Mouse (Mus musculus) intestine, postnatal 0 days (tissue): ENCODE measurements around the gene Katnal1. TPM values are rescaled to one million over a fixed set of nuclear protein-coding genes. Genes with fewer than 3 reads are reported as not detected.

Source experiments
- ATAC-seq: fragments of 200-750 bp; cut with Nextera tagmentation; 2 replicates; pipeline ENCODE4 v1.8.0; 2017; ENCODE audit warnings: mild to moderate bottlenecking, moderate TSS enrichment, moderate library complexity
- H3K27ac ChIP-seq: fragments of 300-500 bp; sonication (generic); 2 replicates; pipeline ENCODE4 v1.5.1; 2014; ENCODE audit warnings: mild to moderate bottlenecking, low read depth, low read length, moderate library complexity
- H3K27me3 ChIP-seq: fragments of 300-500 bp; sonication (generic); replicated peaks from 2 replicates; pipeline ENCODE4 v1.6.1; 2014; ENCODE audit warnings: low read length, mixed read lengths; ENCODE audit not compliant: control insufficient read depth, insufficient read depth
- H3K36me3 ChIP-seq: fragments of 300-500 bp; sonication (generic); 2 replicates; pipeline ENCODE4 v1.6.1; 2014; ENCODE audit warnings: mild to moderate bottlenecking, moderate library complexity; ENCODE audit not compliant: control insufficient read depth, insufficient read depth
- H3K4me1 ChIP-seq: fragments of 300-500 bp; sonication (generic); replicated peaks from 2 replicates; pipeline ENCODE4 v1.6.1; 2014; ENCODE audit warnings: antibody characterized with exemption, low read length, mixed read lengths; ENCODE audit not compliant: control insufficient read depth, insufficient read depth
- H3K4me2 ChIP-seq: fragments of 300-500 bp; sonication (generic); replicated peaks from 2 replicates; pipeline ENCODE4 v1.6.1; 2014; ENCODE audit warnings: low read depth, mild to moderate bottlenecking, moderate library complexity
- H3K4me3 ChIP-seq: fragments of 300-500 bp; sonication (generic); 2 replicates; pipeline ENCODE4 v1.5.1; 2014; ENCODE audit warnings: low read depth, low read length
- H3K9ac ChIP-seq: fragments of 300-500 bp; sonication (generic); 2 replicates; pipeline ENCODE4 v1.6.1; 2014; ENCODE audit warnings: mild to moderate bottlenecking, low read depth, low read length
- H3K9me3 ChIP-seq: fragments of 300-500 bp; sonication (generic); 2 replicates; pipeline ENCODE4 v1.6.1; 2016; ENCODE audit warnings: mixed run types; ENCODE audit not compliant: control insufficient read depth
- CTCF ChIP-seq: sonication (generic); IDR thresholded peaks from 2 replicates; pipeline ENCODE4 v1.5.1; 2016; ENCODE audit warnings: low read depth, mild to moderate bottlenecking, control low read depth, antibody characterized with exemption, moderate library complexity
- WGBS: fragments of 180-500 bp; shearing (Covaris S2); extraction: QIAGEN DNeasy Blood & Tissue Kit; methylation state at CpG from one replicate; pipeline ENCODE4 v1.1.7; 2014; 5-methylcytosine and 5-hydroxymethylcytosine counted together
- polyA plus RNA-seq: library from polyadenylated mRNA; unstranded; fragments of >200 nt; fragmentation: Nextera tagmentation; extraction: Ambion mirVana; gene quantifications from 2 replicates; pipeline ENCODE4 v1.2.1, GENCODE M21; 2015

The Katnal1 gene
- polyA plus RNA-seq, 1 experiment from 2014 or later = 2.7 TPM

DNA sequence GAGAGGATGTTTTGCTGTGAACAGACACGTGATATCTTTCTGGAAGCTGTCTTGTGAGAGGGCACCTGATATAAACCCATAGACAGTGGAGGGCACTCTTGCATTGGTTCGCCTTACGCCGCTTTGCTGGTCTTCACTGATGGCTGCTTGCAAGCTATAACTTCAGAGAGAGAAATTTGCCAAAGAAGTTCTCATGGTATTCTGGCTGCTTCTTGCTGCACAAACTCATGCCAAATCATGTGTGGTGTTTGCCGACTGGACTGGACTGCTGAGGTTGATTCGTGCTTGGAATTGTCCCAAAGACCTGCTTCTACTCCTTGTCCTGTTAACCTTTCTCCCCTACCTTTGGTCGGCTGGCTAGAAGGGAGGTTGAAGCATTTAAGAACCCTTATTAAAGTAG lies 29.8 kb downstream of the Katnal1 start:
- H3K4me3 ChIP-seq = no peak overlapping the region
- 91% methylated on average over 7 of the region's 7 CpGs for WGBS
- no peak overlapping the region for H3K27ac ChIP-seq
- no peak overlapping the region for H3K4me2 ChIP-seq
- ATAC-seq = no peak
- no peaks in the 10 kb centered on the region for H3K9me3 ChIP-seq
- peaks cover 8% of the 10 kb centered on the region; the same call in 1 of the 2 replicates for H3K36me3 ChIP-seq
- H3K27me3 ChIP-seq = no peaks in the 10 kb centered on the region
- H3K4me1 ChIP-seq = no peaks in the 10 kb centered on the region
- no peak for TF ChIP-seq CTCF
- no peak overlapping the region for H3K9ac ChIP-seq

DNA sequence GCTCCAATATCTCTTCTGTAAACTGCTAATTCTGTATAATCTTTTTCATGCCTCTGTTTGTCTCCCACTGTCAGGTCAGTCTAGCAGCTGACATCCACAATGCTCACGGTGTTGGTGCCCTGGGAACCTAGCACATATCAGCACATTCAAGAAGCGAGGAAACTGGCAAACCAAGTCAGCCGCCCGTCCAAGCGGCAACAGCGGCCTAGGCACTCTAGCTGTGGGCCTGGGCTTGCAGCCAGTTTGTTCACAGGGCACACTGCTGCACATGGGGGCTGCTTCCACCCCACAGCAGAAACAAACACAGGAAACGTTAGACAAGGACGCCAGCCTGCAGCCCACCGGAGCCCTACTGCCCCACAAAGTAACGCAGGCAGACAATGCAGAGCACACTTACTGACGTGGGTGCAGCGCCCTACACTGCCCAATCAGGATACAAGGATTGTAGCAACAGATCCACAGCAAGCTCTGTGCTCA lies 31.1 kb downstream of the Katnal1 start:
- Histone ChIP-seq H3K27ac (no peak overlapping the region), H3K4me1 (no peaks in the 10 kb centered on the region), H3K4me3 (no peak overlapping the region), H3K9ac (no peak overlapping the region), H3K9me3 (no peaks in the 10 kb centered on the region), H3K27me3 (no peaks in the 10 kb centered on the region), H3K36me3 (peaks cover 5% of the 10 kb centered on the region; the same call in 1 of the 2 replicates), H3K4me2 (no peak overlapping the region)
- no peak for TF ChIP-seq CTCF
- 73% methylated on average over 12 of the region's 12 CpGs for WGBS
- ATAC-seq = no peak

DNA sequence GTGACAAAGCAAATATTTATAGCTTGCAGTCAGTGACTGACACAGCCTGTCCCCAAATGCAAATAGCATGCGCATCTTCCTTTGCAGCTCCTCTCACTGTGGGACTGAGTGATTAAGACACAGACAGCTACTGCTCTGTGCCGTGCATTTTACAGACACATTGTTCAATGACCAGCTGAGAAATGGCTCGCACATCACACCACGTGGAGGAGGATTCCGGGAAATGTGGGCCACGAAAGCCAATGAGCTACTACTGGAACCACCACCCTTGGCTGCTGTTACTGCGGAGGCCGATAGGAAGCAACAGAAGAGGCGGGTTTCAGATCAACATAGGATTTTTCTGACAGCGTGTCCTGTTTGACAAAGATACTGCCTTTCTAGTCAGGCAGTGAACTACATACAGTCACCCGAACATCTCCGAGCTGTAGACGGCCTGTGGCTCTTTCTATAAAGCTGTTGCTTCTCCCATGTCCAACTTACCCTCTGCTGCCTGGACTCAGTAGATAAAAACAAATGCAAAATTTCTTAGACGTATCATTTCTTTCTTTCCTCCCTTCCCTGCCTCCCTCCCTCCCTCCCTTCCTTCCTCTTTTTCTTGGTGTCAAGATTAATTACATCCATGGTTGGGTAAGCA lies 31.9 kb downstream of the Katnal1 start:
- Histone ChIP-seq H3K4me2 (no peak overlapping the region), H3K4me1 (no peaks in the 10 kb centered on the region), H3K27me3 (no peaks in the 10 kb centered on the region), H3K36me3 (peaks cover 12% of the 10 kb centered on the region; the same call in 1 of the 2 replicates), H3K9ac (no peak overlapping the region), H3K4me3 (no peak overlapping the region), H3K27ac (no peak overlapping the region), H3K9me3 (no peaks in the 10 kb centered on the region)
- 82% methylated on average over 14 of the region's 14 CpGs for WGBS
- ATAC-seq = no peak
- TF ChIP-seq CTCF = no peak

DNA sequence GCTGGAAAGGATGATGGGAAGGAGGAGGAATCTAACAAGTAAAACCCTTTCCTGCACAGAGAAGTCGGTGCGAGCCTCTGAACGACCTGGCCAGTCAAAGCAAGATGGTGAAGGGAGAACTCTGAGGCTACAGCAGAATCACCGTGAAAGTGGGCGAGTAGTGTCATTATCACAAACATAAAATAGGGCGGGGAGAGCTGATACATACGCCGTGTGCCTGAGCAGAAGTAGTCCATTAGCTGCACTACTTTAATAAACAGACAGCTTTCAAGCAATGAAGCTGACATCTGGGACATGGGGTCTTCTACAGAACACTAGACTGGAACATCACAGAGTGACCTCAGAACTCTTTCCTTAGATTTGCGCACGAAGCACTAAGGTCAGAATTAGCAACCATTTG lies 32.6 kb downstream of the Katnal1 start:
- no peaks in the 10 kb centered on the region for H3K27me3 ChIP-seq
- H3K36me3 ChIP-seq = peaks cover 12% of the 10 kb centered on the region; the same call in 1 of the 2 replicates
- no peaks in the 10 kb centered on the region for H3K9me3 ChIP-seq
- TF ChIP-seq CTCF = no peak
- no peak overlapping the region for H3K4me2 ChIP-seq
- no peak overlapping the region for H3K9ac ChIP-seq
- no peak overlapping the region for H3K4me3 ChIP-seq
- no peak for ATAC-seq
- no peaks in the 10 kb centered on the region for H3K4me1 ChIP-seq
- 67% methylated on average over 10 of the region's 10 CpGs for WGBS
- no peak overlapping the region for H3K27ac ChIP-seq

DNA sequence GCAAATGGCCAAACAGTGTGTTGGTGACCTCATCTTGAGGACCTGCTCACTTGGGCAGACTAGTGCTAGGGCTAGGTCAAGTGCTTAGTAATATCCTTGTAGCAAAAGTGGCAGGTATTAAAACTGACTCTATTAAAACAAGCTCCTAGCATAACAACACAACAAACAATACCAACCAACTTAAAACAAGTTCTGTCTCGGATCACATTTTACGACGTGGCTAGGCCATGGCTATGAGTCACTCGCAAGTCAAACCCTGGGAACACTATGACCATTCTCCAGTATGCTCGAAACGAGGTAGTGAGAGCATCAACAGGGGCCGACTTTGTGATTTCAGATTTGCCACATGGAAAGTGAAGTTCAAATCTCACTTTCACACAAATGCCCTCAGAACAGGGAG lies 33.3 kb downstream of the Katnal1 start:
- Histone ChIP-seq H3K4me3 (no peak overlapping the region), H3K27ac (no peak overlapping the region), H3K36me3 (peaks cover 15% of the 10 kb centered on the region), H3K4me2 (no peak overlapping the region), H3K4me1 (no peaks in the 10 kb centered on the region), H3K9me3 (no peaks in the 10 kb centered on the region), H3K27me3 (no peaks in the 10 kb centered on the region), H3K9ac (no peak overlapping the region)
- TF ChIP-seq CTCF = no peak
- ATAC-seq = no peak
- 72% methylated on average over 7 of the region's 7 CpGs for WGBS

DNA sequence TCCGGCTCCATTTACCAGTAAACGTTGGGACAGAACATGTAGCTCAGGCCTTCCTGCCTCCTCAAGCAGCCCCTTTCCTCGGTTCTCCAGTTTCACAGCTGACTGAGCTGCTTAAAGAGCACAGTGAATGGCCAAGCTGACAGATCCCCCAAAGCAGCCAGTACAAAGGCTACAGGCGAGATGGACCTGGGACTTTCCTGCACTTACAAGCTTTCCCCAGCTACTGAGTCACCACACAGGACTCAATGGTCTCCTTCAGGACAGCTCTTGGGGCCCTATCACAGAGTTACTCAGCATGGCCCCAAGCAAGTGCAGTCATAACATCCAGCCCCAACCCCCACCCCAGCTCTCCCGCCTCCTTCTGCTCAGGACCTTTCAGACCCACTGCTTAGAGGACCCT lies 34.1 kb downstream of the Katnal1 start:
- Histone ChIP-seq H3K4me1 (no peaks in the 10 kb centered on the region), H3K9me3 (no peaks in the 10 kb centered on the region), H3K4me3 (no peak overlapping the region), H3K9ac (no peak overlapping the region), H3K27me3 (no peaks in the 10 kb centered on the region), H3K27ac (no peak overlapping the region), H3K4me2 (no peak overlapping the region), H3K36me3 (peaks cover 21% of the 10 kb centered on the region)
- 60% methylated on average over 5 of the region's 5 CpGs for WGBS
- ATAC-seq = no peak
- no peak for TF ChIP-seq CTCF
